20 mouse cellular contexts compared by ENCODE assay signal in genomic region chr4:76403219-76403618, GRCm38 (mm10).
A peak's percentile ranks its signal among the peaks of the same experiment; 100 is the strongest.
DNase-seq lines count a peak whose midpoint lies in the region; TF ChIP-seq lines count a peak whose summit lies in the region.
"Had no signal": no experiment of that assay in that cellular context is flagged by ENCODE, and none has a peak within 500 bp of the region (broad histone marks: within the 10 kb centered on the region; RNA-seq: fewer than 3 reads in every experiment).

No protein-coding gene starts in this region.

- DNase-seq in heart, adult 11 months: peak; percentile 44
- no peak for DNase-seq in heart, postnatal 36 days
- peak; percentile 34 to 71 for DNase-seq in cerebellum, adult 2 months
- DNase-seq in cerebellum, postnatal 10 days: peak; percentile 43
- DNase-seq in urinary bladder, postnatal 36 days (ENCODE audit: low spot score in 2 of 2): no peak
- no peak for DNase-seq in gastrocnemius, postnatal 25 days
- no peak for DNase-seq in retina, postnatal 1 day
- DNase-seq: adrenal gland, postnatal 14 days; forebrain, postnatal 0 days; gastrocnemius, postnatal 14 days; heart, postnatal 4 days; kidney, adult 18-20 months had no signal

- no peak for TF ChIP-seq POLR2A in cerebellum, adult 2 months (IDR thresholded peaks at IDR 0.05; ENCODE audit: borderline replicate concordance, insufficient read depth, low read length)

- H3K4me1 ChIP-seq in cerebellum, adult 2 months (ENCODE audit: control insufficient read depth, insufficient read depth, low read length): peaks cover 9% of the 10 kb centered on the region; the same call in 1 of the 2 replicates
- H3K4me1 ChIP-seq: heart, embryonic 13.5 days; intestine, embryonic 15.5 days had no signal

- H3K27me3 ChIP-seq in cerebellum, adult 2 months (ENCODE audit: control insufficient read depth, insufficient read depth, low read length): no peaks in the 10 kb centered on the region
- H3K27me3 ChIP-seq: CH12.LX; forebrain, embryonic 13.5 days; heart, embryonic 13.5 days; hindbrain, embryonic 13.5 days; intestine, embryonic 15.5 days; Patski had no signal

- WGBS in cerebellum, adult 2 months: 17% methylated on average over 5 of the region's 5 CpGs

- H3K27ac ChIP-seq in cerebellum, adult 2 months (ENCODE audit: insufficient read depth, low read length): peak overlapping the region; percentile 35; the same call in 1 of the 2 replicates
- H3K27ac ChIP-seq: embryonic facial prominence, embryonic 10.5 days; forebrain, embryonic 13.5 days; heart, embryonic 13.5 days; hindbrain, embryonic 13.5 days; hindbrain, postnatal 0 days; intestine, embryonic 15.5 days had no signal

- TF ChIP-seq CTCF in cerebellum, adult 2 months (IDR thresholded peaks at IDR 0.05; ENCODE audit: borderline replicate concordance, insufficient read depth, low read depth, low read length): no peak

- H3K4me3 ChIP-seq in cerebellum, adult 2 months (replicated peaks; ENCODE audit: insufficient read depth, low read depth, low read length): no peak overlapping the region
- H3K4me3 ChIP-seq: embryonic facial prominence, embryonic 10.5 days; forebrain, embryonic 13.5 days; heart, embryonic 13.5 days; hindbrain, embryonic 13.5 days; intestine, embryonic 15.5 days had no signal

- intact Hi-C loops in heart, postnatal 36 days (cut with DNase I): no loop called here

Comparison
In these comparisons a context has a peak if more than half of its experiments do, and no peak if none do; other contexts are left out.
1. DNase-seq: peak in heart, adult 11 months (single experiment), cerebellum, adult 2 months (2 of 2) and cerebellum, postnatal 10 days (2 of 2); none in heart, postnatal 36 days (0 of 2), urinary bladder, postnatal 36 days (0 of 2), gastrocnemius, postnatal 25 days (single experiment) and retina, postnatal 1 day (single experiment).